Mouse (Mus musculus) liver, embryonic 14.5 days (tissue): ENCODE results near the gene Igdcc3. TPM values are rescaled to one million over a fixed set of nuclear protein-coding genes. Genes with fewer than 3 reads are reported as not detected.

ENCODE experiments used
- ATAC-seq: fragments of 200-750 bp; cut with Nextera tagmentation; 2 replicates; pipeline ENCODE4 v1.8.0; 2017; ENCODE audit warnings: moderate number of reproducible peaks, mild to moderate bottlenecking, moderate library complexity; ENCODE audit not compliant: insufficient read depth
- DNase-seq, 3 experiments: peaks; one replicate each; pipeline ENCODE4 v3.0.0-alpha.2; 2012 to 2013; ENCODE audit warnings: low read depth in 3 of 3, low spot score in 3 of 3
- H3K27ac ChIP-seq: fragments of 300-500 bp; sonication (generic); 2 replicates; pipeline ENCODE4 v1.5.1; 2014; ENCODE audit warnings: moderate library complexity, mild to moderate bottlenecking, control low read depth, inconsistent platforms
- H3K27me3 ChIP-seq: fragments of 300-500 bp; sonication (generic); 2 replicates; pipeline ENCODE4 v1.6.1; 2014; ENCODE audit warnings: mild to moderate bottlenecking, low read length, moderate library complexity; ENCODE audit not compliant: control insufficient read depth, insufficient read depth
- H3K36me3 ChIP-seq: fragments of 300-500 bp; sonication (generic); replicated peaks from 2 replicates; pipeline ENCODE4 v1.6.1; 2014; ENCODE audit warnings: low read depth; ENCODE audit not compliant: control insufficient read depth, insufficient read depth
- H3K4me1 ChIP-seq, 2 experiments: fragments of 200-500 bp in 1 of 2; fragments of 300-500 bp in 1 of 2; sonication (generic) in 1 of 2; replicated peaks; 2 replicates each; pipeline ENCODE4 v1.6.1; 2012 to 2014; ENCODE audit warnings: antibody characterized with exemption in 1 of 2, inconsistent platforms in 1 of 2, low read length in 1 of 2; ENCODE audit not compliant: control insufficient read depth in 2 of 2, insufficient read depth in 2 of 2
- H3K4me2 ChIP-seq: fragments of 300-500 bp; sonication (generic); 2 replicates; pipeline ENCODE4 v1.6.1; 2014; ENCODE audit warnings: low read depth, mild to moderate bottlenecking, control low read depth, moderate library complexity
- H3K4me3 ChIP-seq, 2 experiments: fragments of 200-500 bp in 1 of 2; fragments of 300-500 bp in 1 of 2; sonication (generic) in 1 of 2; 2 replicates each; pipeline ENCODE4 v1.5.1; 2012 to 2014; ENCODE audit warnings: low read depth in 2 of 2, low read length in 2 of 2, mild to moderate bottlenecking in 2 of 2, control low read depth in 1 of 2, inconsistent platforms in 1 of 2, moderate library complexity in 1 of 2; ENCODE audit not compliant: insufficient read depth in 1 of 2
- H3K9ac ChIP-seq: fragments of 300-500 bp; sonication (generic); replicated peaks from 2 replicates; pipeline ENCODE4 v1.6.1; 2014; ENCODE audit warnings: mild to moderate bottlenecking, control low read depth, moderate library complexity
- H3K9me3 ChIP-seq: fragments of 300-500 bp; sonication (generic); 2 replicates; pipeline ENCODE4 v1.6.1; 2016; ENCODE audit warnings: low read length, mixed read lengths; ENCODE audit not compliant: control insufficient read depth
- CTCF ChIP-seq: IDR thresholded peaks from 2 replicates; pipeline ENCODE4 v1.5.1; 2016; ENCODE audit warnings: antibody characterized with exemption, low read depth, control low read depth
- EP300 ChIP-seq: IDR thresholded peaks from 2 replicates; pipeline ENCODE4 v1.6.1; 2016; ENCODE audit warnings: antibody characterized with exemption, low read depth
- WGBS: fragments of 180-500 bp; shearing (Covaris S2); extraction: QIAGEN DNeasy Blood & Tissue Kit; methylation state at CpG from one replicate; pipeline ENCODE4 v1.1.7; 2014; ENCODE audit not compliant: insufficient replicate concordance; 5-methylcytosine and 5-hydroxymethylcytosine counted together
- polyA plus RNA-seq, 2 experiments: library from polyadenylated mRNA; depleted of rRNA in 1 of 2; stranded (reverse) in 1 of 2; unstranded in 1 of 2; fragments of >200 nt; fragmentation: Nextera tagmentation in 1 of 2; extraction: Ambion mirVana in 1 of 2; gene quantifications; 2 replicates each; pipeline versions ENCODE4 v1.2.1 to v1.2.3; 2012 to 2014

Igdcc3 gene
- polyA plus RNA-seq, 2 experiments: 0.06 TPM

DNA sequence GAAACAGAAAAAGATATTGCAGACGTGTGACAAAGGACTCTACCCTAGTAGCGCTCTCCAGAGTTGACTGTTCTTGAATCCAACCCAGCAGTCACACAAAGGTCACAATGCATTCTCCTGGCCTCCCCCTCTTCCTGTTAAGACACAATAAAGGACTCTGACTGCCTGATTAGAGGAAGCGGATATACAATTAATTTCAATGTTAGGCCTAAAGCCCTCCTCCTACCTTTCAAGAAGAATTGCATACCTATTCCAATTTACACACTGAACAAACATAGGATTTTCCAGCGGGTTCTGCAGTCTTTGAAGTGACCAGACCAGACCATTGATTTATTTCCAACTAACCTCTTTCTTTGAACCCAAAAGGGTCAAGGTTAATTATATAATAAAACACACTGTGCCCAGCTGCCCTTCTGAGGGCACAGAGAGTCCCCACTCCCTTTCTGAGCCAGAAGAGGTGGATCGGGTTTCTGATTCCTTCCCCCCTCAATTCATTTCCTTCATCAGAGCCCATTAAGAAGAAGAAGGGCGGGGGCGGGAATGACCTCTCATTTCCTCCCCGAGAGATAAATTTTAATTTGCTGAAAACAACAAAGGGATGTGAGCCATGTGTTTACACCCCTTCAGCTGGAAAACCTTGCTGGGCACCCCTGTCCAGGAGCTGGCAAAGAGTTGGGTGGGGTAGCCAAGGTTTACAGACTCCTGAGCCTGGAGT, 50.9 kb downstream of the Igdcc3 start:
- peaks cover 12 to 24% of the 10 kb centered on the region in 2 experiments for H3K4me1 ChIP-seq

GRCm38 (mm10) chr9:65193214-65193613, 52.2 kb downstream of the Igdcc3 start:
- 42% methylated on average over 12 of the region's 12 CpGs for WGBS
- no peak for ATAC-seq
- Histone ChIP-seq H3K27me3 (no peaks in the 10 kb centered on the region), H3K36me3 (no peaks in the 10 kb centered on the region), H3K9ac (no peak overlapping the region), H3K9me3 (no peaks in the 10 kb centered on the region), H3K27ac (no peak overlapping the region), H3K4me2 (peak overlapping the region; percentile 39), H3K4me3 (peak overlapping the region in 1 of 2 experiments; percentile 25; a peak in 1 of 4 replicates), H3K4me1 (peaks cover 25 to 37% of the 10 kb centered on the region in 2 experiments)
- DNase-seq: no peak
- TF ChIP-seq CTCF: no peak
- no peak for TF ChIP-seq EP300

More for the DNA sequence above, 50.9 kb downstream of the Igdcc3 start:
- Histone ChIP-seq H3K4me2 (no peak overlapping the region), H3K9me3 (no peaks in the 10 kb centered on the region), H3K4me3 (no peak overlapping the region), H3K27me3 (no peaks in the 10 kb centered on the region), H3K36me3 (no peaks in the 10 kb centered on the region), H3K9ac (no peak overlapping the region), H3K27ac (no peak overlapping the region)
- TF ChIP-seq EP300: no peak
- TF ChIP-seq CTCF: no peak
- 56% methylated on average over 8 of the region's 8 CpGs for WGBS
- DNase-seq: no peak
- ATAC-seq: no peak

DNA sequence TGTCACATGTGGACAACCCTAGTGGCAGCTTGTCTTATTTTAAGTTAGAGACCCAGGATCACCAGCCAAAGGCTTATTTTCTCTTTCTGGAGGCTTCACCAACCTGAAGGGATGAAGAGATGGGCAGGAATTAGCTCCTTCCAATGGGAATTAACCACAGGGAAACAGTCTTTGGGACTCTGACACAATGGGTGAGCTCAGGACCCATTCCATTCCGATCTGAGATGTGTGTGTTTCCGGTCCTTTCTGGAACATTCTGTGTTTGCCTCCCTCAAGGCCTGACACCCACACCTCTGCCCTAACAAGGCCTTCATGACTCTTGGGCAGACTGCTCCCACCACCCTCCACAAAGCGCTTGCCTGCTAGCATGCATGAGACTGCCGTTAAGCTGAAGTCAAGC, 54.1 kb downstream of the Igdcc3 start, which contains the start of gene Parp16:
Parp16 (plus strand) TSS at position 301 of the 400 bp plus-strand sequence.
- no peaks in the 10 kb centered on the region for H3K27me3 ChIP-seq
- peaks cover 35 to 51% of the 10 kb centered on the region in 2 experiments for H3K4me1 ChIP-seq
- no peaks in the 10 kb centered on the region for H3K9me3 ChIP-seq
- no peaks in the 10 kb centered on the region for H3K36me3 ChIP-seq
- H3K27ac ChIP-seq: peak within 1 kb of the TSS; percentile 73
- H3K4me2 ChIP-seq: peak within 1 kb of the TSS; percentile 32
- H3K9ac ChIP-seq: peak within 1 kb of the TSS; percentile 43
- 71% methylated on average over 4 of the region's 4 CpGs for WGBS
- H3K4me3 ChIP-seq: no peak within 1 kb of the TSS
- DNase-seq (no peak), ATAC-seq (no peak)
- TF ChIP-seq CTCF (no peak), EP300 (no peak)

DNA sequence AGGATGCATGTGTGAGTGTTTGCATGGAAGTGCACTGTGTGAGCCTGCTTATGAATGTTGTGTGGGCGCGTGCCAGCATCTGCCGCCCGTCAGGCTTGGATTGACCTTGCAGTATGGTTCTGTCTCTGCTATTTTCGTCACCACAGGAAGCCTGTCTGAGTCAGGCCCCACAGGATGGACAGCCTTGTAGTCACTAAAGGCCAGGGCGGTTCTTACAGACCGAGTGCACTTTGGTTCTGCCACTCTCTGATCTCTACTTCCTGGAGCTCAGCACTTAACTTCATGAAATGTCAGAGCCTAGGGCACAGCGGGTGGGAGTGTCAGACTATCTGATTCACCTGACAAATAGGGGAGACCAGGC, 54.6 kb downstream of the Igdcc3 start:
- ATAC-seq: peak; percentile 0; the same call in 1 of the 2 replicates
- no peak overlapping the region; the same call in 1 of the 2 replicates for H3K4me2 ChIP-seq
- TF ChIP-seq CTCF: no peak
- no peak for TF ChIP-seq EP300
- H3K36me3 ChIP-seq: no peaks in the 10 kb centered on the region
- H3K27ac ChIP-seq: peak overlapping the region; percentile 73
- WGBS: 22% methylated on average over 8 of the region's 8 CpGs
- H3K9ac ChIP-seq: peak overlapping the region; percentile 43; the same call in 1 of the 2 replicates
- H3K9me3 ChIP-seq: no peaks in the 10 kb centered on the region
- no peak overlapping the region for H3K4me3 ChIP-seq
- H3K4me1 ChIP-seq: peaks cover 35 to 54% of the 10 kb centered on the region in 2 experiments
- no peak for DNase-seq
- H3K27me3 ChIP-seq: no peaks in the 10 kb centered on the region

DNA sequence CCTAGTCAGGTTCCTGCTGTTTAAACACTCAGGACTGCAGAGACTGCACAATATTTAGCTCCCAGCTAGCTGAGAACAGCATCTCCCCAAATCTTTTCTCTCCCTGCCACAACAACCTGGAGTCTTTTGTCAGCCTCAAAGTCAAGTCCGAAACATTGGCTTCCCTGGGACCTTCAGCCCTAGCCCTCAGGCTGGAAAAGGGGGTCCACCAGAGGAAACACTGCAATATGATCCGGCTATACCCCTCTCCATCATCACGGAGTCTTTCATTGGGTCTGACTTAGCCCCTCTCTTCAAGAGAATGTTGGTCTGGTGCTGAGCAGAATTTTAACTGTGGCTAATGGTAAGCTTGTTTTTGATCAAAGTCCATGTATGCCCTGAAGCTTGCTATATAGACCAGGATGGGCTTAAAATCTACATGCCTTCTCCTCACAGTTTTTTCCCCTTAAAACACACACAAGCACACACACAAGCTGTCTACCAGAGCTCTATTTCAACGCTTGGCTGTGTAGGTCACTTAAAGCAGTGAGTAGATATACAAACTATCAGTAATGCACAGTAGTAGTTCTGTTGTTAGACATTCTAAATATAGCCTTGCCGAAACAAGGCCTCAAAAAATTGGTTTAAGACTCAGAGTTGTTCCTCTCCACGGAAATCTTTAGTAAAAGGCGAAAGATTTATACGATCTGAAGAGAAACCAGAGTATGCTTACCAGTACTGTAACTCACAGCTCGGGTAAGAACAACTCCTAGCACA, 55.2 kb downstream of the Igdcc3 start:
- Histone ChIP-seq H3K36me3 (no peaks in the 10 kb centered on the region), H3K9me3 (no peaks in the 10 kb centered on the region), H3K4me3 (no peak overlapping the region), H3K27ac (peak overlapping the region; percentile 73), H3K4me1 (peaks cover 35 to 57% of the 10 kb centered on the region in 2 experiments), H3K9ac (peak overlapping the region; percentile 58), H3K27me3 (no peaks in the 10 kb centered on the region), H3K4me2 (peak overlapping the region; percentile 57)
- DNase-seq: peak; percentile 70 to 82 (median 74)
- peak; percentile 87 for ATAC-seq
- 2% methylated on average over 9 of the region's 9 CpGs for WGBS
- TF ChIP-seq EP300 (peak; percentile 78), CTCF (no peak)
